Comparison of ENCODE assay signal across 21 mouse cellular contexts in the genomic region with DNA sequence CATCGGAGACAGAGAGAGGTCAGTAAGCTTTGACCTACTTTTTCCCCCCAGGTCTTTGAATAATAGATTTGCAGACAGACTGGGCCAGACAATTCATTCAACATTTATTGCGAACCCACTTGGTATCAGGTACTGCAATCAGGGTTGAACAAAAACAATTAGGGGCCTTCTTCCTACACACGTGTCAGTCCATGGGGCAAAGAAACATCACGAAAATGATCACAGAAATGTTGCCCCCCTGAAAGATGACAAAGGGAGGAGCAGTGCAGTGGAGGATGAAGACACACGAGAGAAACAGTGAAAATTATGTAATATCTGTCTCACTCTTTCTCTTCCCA.
DNase-seq lines count a peak whose midpoint lies in the region; ATAC-seq and TF ChIP-seq lines count a peak whose summit lies in the region.
"Had no signal": no experiment of that assay in that cellular context is flagged by ENCODE, and none has a peak within 500 bp of the region (broad histone marks: within the 10 kb centered on the region; RNA-seq: fewer than 3 reads in every experiment).

No protein-coding gene starts in this region.

- H3K4me3 ChIP-seq in layer of hippocampus, adult 2 months, result no peak overlapping the region
- no peak overlapping the region for H3K4me3 ChIP-seq in forebrain, embryonic 16.5 days (replicated peaks; ENCODE audit: low read length)
- H3K4me3 ChIP-seq in hindbrain, embryonic 16.5 days (ENCODE audit: low read length), result no peak overlapping the region
- no peak overlapping the region for H3K4me3 ChIP-seq in neural tube, embryonic 12.5 days
- H3K4me3 ChIP-seq: embryonic facial prominence, embryonic 12.5 days; gastrocnemius, adult 2 months; liver, embryonic 15.5 days; megakaryocyte, embryonic 14.5 days had no signal

- no peaks in the 10 kb centered on the region for H3K36me3 ChIP-seq in forebrain, embryonic 16.5 days (ENCODE audit: control insufficient read depth, insufficient read depth)
- no peaks in the 10 kb centered on the region for H3K36me3 ChIP-seq in hindbrain, embryonic 16.5 days (ENCODE audit: control insufficient read depth, insufficient read depth, low read length)
- H3K36me3 ChIP-seq in neural tube, embryonic 12.5 days, result no peaks in the 10 kb centered on the region
- H3K36me3 ChIP-seq: embryonic facial prominence, embryonic 12.5 days; liver, embryonic 15.5 days had no signal

- H3K27me3 ChIP-seq in forebrain, embryonic 16.5 days (replicated peaks; ENCODE audit: control insufficient read depth, insufficient read depth, low read length), result no peaks in the 10 kb centered on the region
- H3K27me3 ChIP-seq in hindbrain, embryonic 16.5 days (replicated peaks; ENCODE audit: control insufficient read depth, insufficient read depth, low read length), result no peaks in the 10 kb centered on the region
- no peaks in the 10 kb centered on the region for H3K27me3 ChIP-seq in neural tube, embryonic 12.5 days (replicated peaks)
- H3K27me3 ChIP-seq: CH12.LX; embryonic facial prominence, embryonic 12.5 days; liver, embryonic 15.5 days; megakaryocyte, embryonic 14.5 days had no signal

- H3K9ac ChIP-seq in forebrain, embryonic 16.5 days (replicated peaks; ENCODE audit: low read depth, low read length), result 0 out of 2 replicates have a peak overlapping the region, but pooled peaks have one; percentile 5
- H3K9ac ChIP-seq in hindbrain, embryonic 16.5 days (ENCODE audit: low read depth, low read length), result no peak overlapping the region
- no peak overlapping the region for H3K9ac ChIP-seq in neural tube, embryonic 12.5 days
- H3K9ac ChIP-seq: embryonic facial prominence, embryonic 12.5 days; liver, embryonic 15.5 days had no signal

- no peak for TF ChIP-seq CTCF in layer of hippocampus, adult 2 months (conservative IDR thresholded peaks at IDR 0.05)

- peak overlapping the region; percentile 90 for H3K27ac ChIP-seq in layer of hippocampus, adult 2 months
- H3K27ac ChIP-seq in forebrain, embryonic 16.5 days (ENCODE audit: low read length), result peak overlapping the region; percentile 86
- peak overlapping the region; percentile 60; the same call in 1 of the 2 replicates for H3K27ac ChIP-seq in hindbrain, embryonic 16.5 days (ENCODE audit: low read depth, low read length)
- H3K27ac ChIP-seq in neural tube, embryonic 12.5 days, result no peak overlapping the region
- H3K27ac ChIP-seq: embryonic facial prominence, embryonic 12.5 days; gastrocnemius, adult 2 months; liver, embryonic 15.5 days had no signal

- no peaks in the 10 kb centered on the region for H3K9me3 ChIP-seq in forebrain, embryonic 16.5 days (ENCODE audit: control insufficient read depth, low read length)
- H3K9me3 ChIP-seq in hindbrain, embryonic 16.5 days (ENCODE audit: control insufficient read depth, low read length), result no peaks in the 10 kb centered on the region
- no peaks in the 10 kb centered on the region for H3K9me3 ChIP-seq in neural tube, embryonic 12.5 days
- H3K9me3 ChIP-seq: embryonic facial prominence, embryonic 12.5 days; liver, embryonic 15.5 days; megakaryocyte, embryonic 14.5 days had no signal

- H3K4me1 ChIP-seq in forebrain, embryonic 16.5 days (replicated peaks; ENCODE audit: control insufficient read depth, insufficient read depth, low read length), result peaks cover 16% of the 10 kb centered on the region
- H3K4me1 ChIP-seq in hindbrain, embryonic 16.5 days (ENCODE audit: control insufficient read depth, insufficient read depth, low read depth, low read length), result peaks cover 5% of the 10 kb centered on the region
- no peaks in the 10 kb centered on the region for H3K4me1 ChIP-seq in neural tube, embryonic 12.5 days
- H3K4me1 ChIP-seq: embryonic facial prominence, embryonic 12.5 days; liver, embryonic 15.5 days; megakaryocyte, embryonic 14.5 days had no signal

- no peak for ATAC-seq in forebrain, embryonic 16.5 days
- ATAC-seq in hindbrain, embryonic 16.5 days, result no peak; the same call in 1 of the 2 replicates
- 0 out of 2 replicates have a peak, but pooled peaks have one; percentile 36 for ATAC-seq in neural tube, embryonic 12.5 days (ENCODE audit: low FRiP score, low read depth)

- DNase-seq in layer of hippocampus, adult 2 months (ENCODE audit: low spot score in 2 of 2), result no peak
- DNase-seq in layer of hippocampus, postnatal 36 days, result no peak
- no peak for DNase-seq in right cerebral cortex, postnatal 10 days (ENCODE audit: low spot score in 2 of 2)
- DNase-seq in gastrocnemius, postnatal 14 days, result no peak
- no peak for DNase-seq in heart, postnatal 36 days
- DNase-seq: adrenal gland, adult 8-10 months; cerebellum, adult 11-12 months; cerebellum, postnatal 36 days; gastrocnemius, adult 2 months; heart, adult 18-20 months; kidney, adult 18-20 months; kidney, postnatal 14 days; lung, postnatal 10 days; thymus, adult 18-20 months had no signal

- H3K4me2 ChIP-seq in forebrain, embryonic 16.5 days (ENCODE audit: low read length), result peak overlapping the region; percentile 20
- peak overlapping the region; percentile 13 for H3K4me2 ChIP-seq in hindbrain, embryonic 16.5 days (ENCODE audit: low read length)
- no peak overlapping the region for H3K4me2 ChIP-seq in neural tube, embryonic 12.5 days (replicated peaks)
- H3K4me2 ChIP-seq: embryonic facial prominence, embryonic 12.5 days; liver, embryonic 15.5 days had no signal

- 58% methylated on average over 5 of the region's 5 CpGs for WGBS in forebrain, embryonic 16.5 days
- 44% methylated on average over 5 of the region's 5 CpGs for WGBS in hindbrain, embryonic 16.5 days
- 73% methylated on average over 5 of the region's 5 CpGs for WGBS in neural tube, embryonic 12.5 days

- intact Hi-C loops in gastrocnemius, postnatal 14 days (cut with DNase I; ENCODE audit: low total_unique reads), result no loop called here
- intact Hi-C loops in heart, postnatal 36 days (cut with DNase I), result no loop called here
